ENCODE assay signal across 20 mouse cellular contexts in the genomic region with DNA sequence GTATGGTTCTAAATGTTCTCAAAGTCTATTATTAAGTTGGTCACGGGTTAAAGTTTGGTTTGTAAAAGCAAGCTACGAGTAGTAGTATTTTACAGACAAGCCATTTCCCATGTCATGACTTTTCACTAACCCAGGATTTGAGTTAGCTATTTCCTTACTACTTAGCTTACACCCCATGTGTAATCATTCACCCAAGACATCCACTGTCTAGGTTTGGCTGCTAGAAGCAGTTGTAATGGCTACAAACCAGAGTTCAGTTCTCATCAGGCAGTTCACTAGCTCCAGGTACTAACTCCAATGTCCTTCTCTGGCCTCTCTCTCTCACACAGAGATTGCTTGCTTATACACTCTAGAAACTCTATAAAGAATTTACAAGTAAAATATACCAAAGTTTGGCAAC. TPM values are rescaled to one million over a fixed set of nuclear protein-coding genes. Genes with fewer than 3 reads are reported as not detected.
DNase-seq lines count a peak whose midpoint lies in the region; ATAC-seq lines count a peak whose summit lies in the region.
"Had no signal": no experiment of that assay in that cellular context is flagged by ENCODE, and none has a peak within 500 bp of the region (broad histone marks: within the 10 kb centered on the region; RNA-seq: fewer than 3 reads in every experiment).

No protein-coding gene starts in this region.

- no peak overlapping the region for H3K4me3 ChIP-seq in hindbrain, embryonic 13.5 days
- no peak overlapping the region for H3K4me3 ChIP-seq in hindbrain, embryonic 14.5 days (replicated peaks; ENCODE audit: low read length)
- H3K4me3 ChIP-seq: embryonic facial prominence, embryonic 12.5 days; embryonic facial prominence, embryonic 15.5 days; forebrain, embryonic 12.5 days; forebrain, embryonic 15.5 days; heart, adult 2 months; heart, embryonic 10.5 days; heart, embryonic 13.5 days had no signal

- no peak overlapping the region for H3K9ac ChIP-seq in hindbrain, embryonic 13.5 days
- H3K9ac ChIP-seq in hindbrain, embryonic 14.5 days = no peak overlapping the region
- H3K9ac ChIP-seq: embryonic facial prominence, embryonic 12.5 days; embryonic facial prominence, embryonic 15.5 days; forebrain, embryonic 12.5 days; forebrain, embryonic 15.5 days; heart, embryonic 13.5 days had no signal

- 92% methylated on average over 2 of the region's 2 CpGs for whole genome bisulfite sequencing in hindbrain, embryonic 13.5 days
- WGBS in hindbrain, embryonic 14.5 days = 96% methylated on average over 2 of the region's 2 CpGs

- DNase-seq in hindbrain, embryonic 14.5 days (ENCODE audit: low spot score) = no peak
- peak; percentile 58 for DNase-seq in kidney, adult 9 months
- DNase-seq in kidney, postnatal 14 days = no peak
- no peak for DNase-seq in natural killer cell, adult 2 months (ENCODE audit: low spot score in 2 of 2)
- DNase-seq: cerebellum, adult 11 months; cerebellum, adult 9-11 months; gastrocnemius, postnatal 10 days; gastrocnemius, postnatal 36 days; heart, adult 2 months; heart, postnatal 14 days; heart, postnatal 4 days had no signal

- H3K27me3 ChIP-seq in hindbrain, embryonic 13.5 days = no peaks in the 10 kb centered on the region
- H3K27me3 ChIP-seq in hindbrain, embryonic 14.5 days (ENCODE audit: control insufficient read depth, insufficient read depth, low read length) = no peaks in the 10 kb centered on the region
- H3K27me3 ChIP-seq: embryonic facial prominence, embryonic 12.5 days; embryonic facial prominence, embryonic 15.5 days; forebrain, embryonic 12.5 days; forebrain, embryonic 15.5 days; heart, embryonic 13.5 days had no signal

- no peaks in the 10 kb centered on the region for H3K4me1 ChIP-seq in hindbrain, embryonic 13.5 days (replicated peaks)
- H3K4me1 ChIP-seq in hindbrain, embryonic 14.5 days (replicated peaks; ENCODE audit: control insufficient read depth, insufficient read depth, low read length) = no peaks in the 10 kb centered on the region
- H3K4me1 ChIP-seq: embryonic facial prominence, embryonic 12.5 days; embryonic facial prominence, embryonic 15.5 days; forebrain, embryonic 12.5 days; forebrain, embryonic 15.5 days; heart, embryonic 10.5 days; heart, embryonic 13.5 days had no signal

- H3K27ac ChIP-seq in hindbrain, embryonic 13.5 days = no peak overlapping the region
- H3K27ac ChIP-seq in hindbrain, embryonic 14.5 days = no peak overlapping the region
- H3K27ac ChIP-seq: embryonic facial prominence, embryonic 12.5 days; embryonic facial prominence, embryonic 15.5 days; forebrain, embryonic 12.5 days; forebrain, embryonic 15.5 days; heart, adult 2 months; heart, embryonic 10.5 days; heart, embryonic 13.5 days had no signal

- H3K36me3 ChIP-seq in hindbrain, embryonic 13.5 days = peaks cover 70% of the 10 kb centered on the region
- peaks cover 85% of the 10 kb centered on the region for H3K36me3 ChIP-seq in hindbrain, embryonic 14.5 days (replicated peaks; ENCODE audit: control insufficient read depth, insufficient read depth)

- H3K4me2 ChIP-seq in hindbrain, embryonic 13.5 days = no peak overlapping the region
- no peak overlapping the region for H3K4me2 ChIP-seq in hindbrain, embryonic 14.5 days (replicated peaks)
- H3K4me2 ChIP-seq: embryonic facial prominence, embryonic 12.5 days; embryonic facial prominence, embryonic 15.5 days; forebrain, embryonic 12.5 days; forebrain, embryonic 15.5 days; heart, embryonic 13.5 days had no signal

- no peaks in the 10 kb centered on the region for H3K9me3 ChIP-seq in hindbrain, embryonic 13.5 days
- no peaks in the 10 kb centered on the region for H3K9me3 ChIP-seq in hindbrain, embryonic 14.5 days (ENCODE audit: control insufficient read depth, low read length)
- H3K9me3 ChIP-seq: embryonic facial prominence, embryonic 12.5 days; embryonic facial prominence, embryonic 15.5 days; forebrain, embryonic 12.5 days; forebrain, embryonic 15.5 days; heart, embryonic 10.5 days; heart, embryonic 13.5 days had no signal

- ATAC-seq in hindbrain, embryonic 13.5 days (ENCODE audit: low FRiP score) = 0 out of 2 replicates have a peak, but pooled peaks have one; percentile 18
- no peak for ATAC-seq in hindbrain, embryonic 14.5 days (ENCODE audit: low FRiP score)
- 0 out of 2 replicates have a peak, but pooled peaks have one; percentile 30 for ATAC-seq in erythroid progenitor cell, adult 5-6 weeks (replicated peaks; ENCODE audit: low FRiP score, poor library complexity, severe bottlenecking)
- ATAC-seq: CD4-positive, CD25-positive, alpha-beta regulatory T cell, adult 4 months; forebrain, embryonic 15.5 days had no signal

RNA-seq across cellular contexts. Expression of a gene that starts 17.7 kb away (rescaled TPM):
- 384 and 389 TPM in 2 replicates for polyA plus RNA-seq in hindbrain, embryonic 13.5 days (2015; fragmentation: Nextera tagmentation; extraction: Ambion mirVana)
- polyA plus RNA-seq in hindbrain, embryonic 14.5 days (2014; fragmentation: Nextera tagmentation; extraction: Ambion mirVana) = 482 and 522 TPM in 2 replicates
- 99.1 and 109 TPM in 2 replicates for total RNA-seq in erythroid progenitor cell, adult 5-6 weeks (2015; ENCODE audit: low replicate concordance)
- 115 and 138 TPM in 2 replicates for total RNA-seq in erythroid progenitor cell, adult 5-6 weeks (2017; ENCODE audit: low replicate concordance)

RNA-seq across cellular contexts. Expression of a gene that starts 28.4 kb away (rescaled TPM):
- 68.3 and 71.5 TPM in 2 replicates for polyA plus RNA-seq in hindbrain, embryonic 13.5 days (2015; fragmentation: Nextera tagmentation; extraction: Ambion mirVana)
- polyA plus RNA-seq in hindbrain, embryonic 14.5 days (2014; fragmentation: Nextera tagmentation; extraction: Ambion mirVana) = 47.8 and 48.5 TPM in 2 replicates
- total RNA-seq in erythroid progenitor cell, adult 5-6 weeks (2015; ENCODE audit: low replicate concordance) = 1.8 TPM in 1 of 2 replicates, not detected in the other
- 1.3 TPM in 1 of 2 replicates, not detected in the other for total RNA-seq in erythroid progenitor cell, adult 5-6 weeks (2017; ENCODE audit: low replicate concordance)
